Mouse (Mus musculus) thymus, adult 2 months (tissue): ENCODE measurements at regions not wholly inside any gene's neighbourhood (a gene's known extent, or its start where the extent isn't known, plus 50 kb on each side); places are given as distances from the start of the nearest gene placed in this dataset.

ENCODE experiments used
- DNase-seq: peaks from one replicate; pipeline ENCODE4 v3.0.0; 2021
- H3K27ac ChIP-seq: fragments of 200-500 bp; 2 replicates; pipeline ENCODE4 v1.5.1; 2012; ENCODE audit warnings: low read length, control low read depth; ENCODE audit not compliant: control insufficient read depth, insufficient read depth
- H3K27me3 ChIP-seq: fragments of 200-500 bp; 2 replicates; pipeline ENCODE4 v1.6.1; 2012; ENCODE audit warnings: mild to moderate bottlenecking, low read length, moderate library complexity, mixed read lengths; ENCODE audit not compliant: control insufficient read depth, insufficient read depth
- H3K36me3 ChIP-seq: fragments of 200-500 bp; 2 replicates; pipeline ENCODE4 v1.6.1; 2012; ENCODE audit warnings: mild to moderate bottlenecking, low read length, moderate library complexity; ENCODE audit not compliant: control insufficient read depth, insufficient read depth
- H3K4me1 ChIP-seq: fragments of 200-500 bp; replicated peaks from 2 replicates; pipeline ENCODE4 v1.6.1; 2012; ENCODE audit warnings: low read length; ENCODE audit not compliant: control insufficient read depth, insufficient read depth
- H3K4me3 ChIP-seq: fragments of 200-500 bp; 2 replicates; pipeline ENCODE4 v1.5.1; 2012; ENCODE audit warnings: mild to moderate bottlenecking, low read length, control low read depth, moderate library complexity; ENCODE audit not compliant: control insufficient read depth, insufficient read depth
- CTCF ChIP-seq: fragments of 200-500 bp; IDR thresholded peaks from 2 replicates; pipeline ENCODE4 v1.5.1; 2012; ENCODE audit warnings: mild to moderate bottlenecking, control low read depth, low read length, moderate library complexity, borderline replicate concordance; ENCODE audit not compliant: control insufficient read depth, poor library complexity, insufficient read depth; ENCODE audit errors: extremely low read depth
- POLR2A ChIP-seq: fragments of 200-500 bp; IDR thresholded peaks from 2 replicates; pipeline ENCODE4 v1.6.1; 2012; ENCODE audit warnings: mild to moderate bottlenecking, low read length, control low read depth, moderate library complexity; ENCODE audit not compliant: control insufficient read depth, poor library complexity, insufficient read depth; ENCODE audit errors: extremely low read depth
- WGBS: fragments of 180-500 bp; shearing (Covaris S2); methylation state at CpG from one replicate; pipeline ENCODE4 v1.1.7; 2018; 5-methylcytosine and 5-hydroxymethylcytosine counted together

DNA sequence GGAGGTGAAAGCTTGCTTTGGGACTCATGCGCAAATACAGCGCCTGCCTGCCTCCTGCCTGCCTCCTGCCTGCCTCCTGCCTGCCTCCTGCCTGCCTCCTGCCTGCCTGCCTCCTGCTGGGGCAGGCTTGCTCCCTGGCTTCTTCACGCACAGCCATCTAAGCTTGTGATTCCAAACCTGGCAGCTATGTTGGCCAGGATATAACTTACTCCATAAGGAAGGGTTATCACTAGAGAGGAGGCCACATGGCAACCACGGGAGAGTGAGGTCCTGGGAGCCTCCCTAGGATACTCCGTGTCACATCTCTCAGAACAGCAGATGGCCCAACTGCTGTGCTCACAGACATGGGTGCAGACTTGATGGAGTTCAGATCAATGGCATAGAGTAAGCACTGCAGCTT lies 163.1 kb downstream of the Uaca start:
- Histone ChIP-seq H3K27ac (no peak overlapping the region), H3K4me1 (no peaks in the 10 kb centered on the region), H3K27me3 (no peaks in the 10 kb centered on the region), H3K36me3 (no peaks in the 10 kb centered on the region), H3K4me3 (no peak overlapping the region)
- DNase-seq, result no peak
- WGBS, result 96% methylated on average over 5 of the region's 5 CpGs
- no peak for TF ChIP-seq POLR2A
- no peak for TF ChIP-seq CTCF

DNA sequence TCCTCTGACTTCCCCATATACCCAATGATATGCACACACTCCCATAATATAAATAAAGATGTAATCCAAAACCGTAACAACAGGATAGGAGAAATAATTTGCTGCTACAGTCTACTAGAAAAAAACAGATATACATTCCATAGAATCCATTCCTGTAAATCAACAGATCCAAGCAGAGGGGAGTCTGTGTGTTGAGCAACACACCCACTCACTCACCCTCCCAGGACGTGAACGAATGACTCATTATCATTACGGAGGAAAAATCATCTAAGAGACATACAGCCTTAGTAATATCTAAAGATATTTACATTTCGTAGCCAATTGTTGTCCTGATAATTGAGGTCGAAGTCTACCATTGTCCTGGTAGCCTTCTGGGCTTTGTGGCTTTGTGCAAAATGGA lies 165.2 kb downstream of the Uaca start:
- H3K4me1 ChIP-seq, result no peaks in the 10 kb centered on the region
- no peak for TF ChIP-seq CTCF
- no peak for TF ChIP-seq POLR2A
- no peaks in the 10 kb centered on the region for H3K36me3 ChIP-seq
- WGBS, result 94% methylated on average over 6 of the region's 6 CpGs
- DNase-seq, result no peak
- H3K4me3 ChIP-seq, result no peak overlapping the region
- no peaks in the 10 kb centered on the region for H3K27me3 ChIP-seq
- H3K27ac ChIP-seq, result no peak overlapping the region

DNA sequence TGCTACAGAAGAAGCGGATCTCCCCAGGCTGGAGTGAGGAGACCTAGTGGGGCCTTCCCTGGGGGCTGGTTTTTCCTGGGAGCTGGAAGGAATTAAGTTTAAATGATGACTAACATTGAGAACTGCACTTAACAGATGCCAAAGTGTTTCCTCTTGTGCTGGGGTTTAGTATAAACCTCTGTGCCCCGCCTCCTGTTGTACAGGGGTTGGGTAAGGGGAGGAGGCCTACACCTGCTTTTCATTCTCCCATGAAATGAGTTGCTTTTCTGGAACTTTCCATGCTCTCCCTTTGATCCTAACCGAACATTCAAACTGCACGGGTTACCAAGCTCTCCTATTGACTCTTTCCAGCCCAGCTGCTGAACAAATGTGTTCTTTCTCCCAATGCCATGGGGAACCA lies 167.7 kb downstream of the Uaca start:
- 88% methylated on average over 4 of the region's 4 CpGs for WGBS
- H3K4me3 ChIP-seq, result no peak overlapping the region
- H3K36me3 ChIP-seq, result no peaks in the 10 kb centered on the region

DNA sequence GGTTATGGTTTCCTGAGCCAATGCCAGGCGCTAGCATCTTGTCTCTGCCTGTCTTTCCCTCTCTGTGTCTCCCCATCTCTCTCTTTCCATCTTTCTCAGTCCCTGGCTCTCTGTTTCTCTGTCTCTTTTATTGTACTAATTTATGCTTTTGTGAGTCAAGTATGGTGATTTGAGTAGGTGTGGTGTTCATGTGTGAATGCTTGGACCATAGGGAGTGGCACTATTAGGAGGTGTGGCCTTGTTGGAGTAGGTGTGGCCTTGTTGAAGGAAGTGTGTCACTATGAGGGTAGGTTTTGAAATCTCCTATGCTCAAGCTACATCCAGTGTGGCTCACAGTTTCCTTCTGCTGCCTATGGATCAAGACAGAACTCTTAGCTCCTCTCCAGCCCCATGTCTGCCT lies 171.3 kb downstream of the Uaca start:
- WGBS, result 74% methylated on average over 1 of the region's 1 CpGs
- Histone ChIP-seq H3K27me3 (no peaks in the 10 kb centered on the region), H3K27ac (no peak overlapping the region), H3K4me3 (no peak overlapping the region), H3K4me1 (no peaks in the 10 kb centered on the region), H3K36me3 (no peaks in the 10 kb centered on the region)
- DNase-seq, result no peak
- TF ChIP-seq CTCF, result no peak
- TF ChIP-seq POLR2A, result no peak

More for the DNA sequence above, 167.7 kb downstream of the Uaca start:
- Histone ChIP-seq H3K27me3 (no peaks in the 10 kb centered on the region), H3K4me1 (no peaks in the 10 kb centered on the region), H3K27ac (no peak overlapping the region)
- TF ChIP-seq POLR2A, result no peak
- TF ChIP-seq CTCF, result no peak
- DNase-seq, result no peak

DNA sequence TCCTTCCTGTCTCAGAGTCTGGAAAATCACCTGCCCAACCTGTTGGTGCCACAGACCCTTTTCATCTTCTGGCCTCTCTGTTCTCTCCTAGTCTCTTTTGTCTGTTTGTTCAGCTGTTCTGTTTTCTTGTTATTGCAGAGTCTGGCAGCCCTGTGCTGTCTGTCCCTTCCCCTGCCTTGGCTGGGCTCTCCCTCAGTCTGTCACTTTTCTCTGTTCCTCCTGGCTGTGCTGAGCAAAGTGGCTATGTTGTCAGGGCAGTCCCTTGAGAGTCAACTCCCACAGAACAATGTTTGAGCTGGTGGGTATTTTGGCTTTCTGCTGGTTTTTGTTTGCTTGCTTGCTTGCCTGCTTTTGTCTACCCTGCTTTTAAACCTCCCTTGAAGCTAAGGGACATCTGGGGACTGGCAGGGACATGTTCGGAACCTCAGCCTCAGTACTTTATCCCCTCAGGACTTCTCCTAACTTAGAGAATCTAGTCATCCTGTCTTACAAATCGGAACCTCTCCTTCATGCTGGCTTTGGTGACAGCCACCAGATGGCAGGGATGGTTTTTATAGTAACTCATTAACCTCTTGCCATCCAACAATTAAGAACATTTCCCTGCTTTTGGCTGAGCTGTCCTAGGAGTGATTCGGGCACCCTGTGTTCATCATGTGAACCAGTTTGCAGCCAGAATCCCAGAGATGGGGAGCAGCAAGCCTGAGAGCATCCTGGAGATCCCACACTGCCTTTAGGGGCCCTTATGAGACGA lies 174.1 kb downstream of the Uaca start:
- Histone ChIP-seq H3K27ac (no peak overlapping the region), H3K27me3 (no peaks in the 10 kb centered on the region), H3K4me1 (no peaks in the 10 kb centered on the region), H3K36me3 (no peaks in the 10 kb centered on the region), H3K4me3 (no peak overlapping the region)
- TF ChIP-seq CTCF (no peak), POLR2A (no peak)
- WGBS, result 71% methylated on average over 4 of the region's 4 CpGs
- DNase-seq, result no peak

DNA sequence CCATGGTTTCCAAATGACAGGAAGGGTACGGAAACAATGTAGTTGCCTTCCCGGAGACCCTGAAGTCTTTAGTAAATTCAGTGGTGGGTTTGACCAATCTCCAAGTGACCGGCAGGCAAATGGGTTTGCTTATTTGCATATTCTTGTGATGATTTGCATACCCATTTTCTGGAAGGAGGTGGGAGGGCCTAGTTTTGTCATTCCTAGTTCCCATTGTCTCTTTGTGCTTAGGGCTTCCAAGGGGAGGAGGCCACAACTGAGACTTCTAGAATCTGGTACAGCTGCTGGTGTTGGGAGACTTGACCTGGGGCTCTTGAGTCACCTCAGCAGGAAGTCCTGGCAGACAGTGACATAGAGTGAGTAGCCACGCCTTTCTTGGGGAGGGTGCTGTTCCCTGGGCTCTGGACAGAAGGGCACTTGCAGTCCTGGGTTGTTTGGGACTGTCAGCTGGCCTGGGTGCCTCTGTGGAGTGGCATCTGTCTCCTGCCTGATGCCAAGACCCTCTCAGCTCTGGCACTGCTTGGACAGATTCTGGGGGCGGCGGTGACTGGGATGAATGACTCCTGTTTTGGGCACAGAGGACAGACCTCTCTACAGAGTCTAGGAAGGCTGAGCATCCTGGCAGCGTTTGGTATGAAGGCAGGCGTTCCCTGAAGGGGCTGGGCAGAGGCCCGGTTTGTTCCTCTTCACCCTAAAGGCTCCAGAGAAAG lies 178.0 kb downstream of the Uaca start:
- H3K27me3 ChIP-seq, result no peaks in the 10 kb centered on the region
- WGBS, result 94% methylated on average over 9 of the region's 9 CpGs

DNA sequence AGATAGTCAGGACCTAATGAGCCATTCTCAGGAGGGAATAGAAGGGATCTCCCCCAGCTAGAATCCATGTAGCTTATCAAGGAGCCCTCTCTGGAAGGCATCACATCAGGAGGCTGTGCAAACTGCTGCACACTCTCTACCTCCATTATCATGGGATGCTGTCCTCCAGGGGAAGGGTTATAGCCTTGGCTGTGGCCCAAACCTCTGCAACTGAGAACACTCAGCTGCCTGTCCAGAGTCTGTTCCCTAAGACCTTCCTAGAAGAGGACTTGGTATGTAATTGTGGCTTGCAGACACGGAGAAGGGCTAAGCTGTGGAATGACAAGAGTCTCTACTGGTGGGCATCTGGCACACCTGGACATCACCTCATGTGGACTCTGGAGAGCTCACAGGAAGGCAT lies 180.2 kb downstream of the Uaca start:
- Histone ChIP-seq H3K36me3 (no peaks in the 10 kb centered on the region), H3K4me1 (no peaks in the 10 kb centered on the region), H3K27ac (no peak overlapping the region), H3K27me3 (no peaks in the 10 kb centered on the region), H3K4me3 (no peak overlapping the region)
- DNase-seq, result no peak
- TF ChIP-seq POLR2A, result no peak
- 82% methylated on average over 1 of the region's 1 CpGs for WGBS

More for the DNA sequence above, 178.0 kb downstream of the Uaca start:
- no peak overlapping the region for H3K4me3 ChIP-seq
- H3K36me3 ChIP-seq, result no peaks in the 10 kb centered on the region
- H3K27ac ChIP-seq, result no peak overlapping the region
- TF ChIP-seq POLR2A (no peak), CTCF (no peak)
- no peaks in the 10 kb centered on the region for H3K4me1 ChIP-seq
- DNase-seq, result no peak
